Mouse (Mus musculus) hindbrain, embryonic 16.5 days (tissue): Measurements from ENCODE around the gene Celsr2. TPM values are rescaled to one million over a fixed set of nuclear protein-coding genes. Genes with fewer than 3 reads are reported as not detected.

Experiments used
- ATAC-seq: fragments of 200-750 bp; cut with Nextera tagmentation; 2 replicates; pipeline ENCODE4 v1.8.0; 2017; ENCODE audit warnings: moderate TSS enrichment, moderate library complexity
- H3K27ac ChIP-seq: fragments of 300-500 bp; sonication (generic); 2 replicates; pipeline ENCODE4 v1.5.1; 2014; ENCODE audit warnings: low read depth, mild to moderate bottlenecking, control low read depth, low read length, moderate library complexity
- H3K27me3 ChIP-seq: fragments of 300-500 bp; sonication (generic); replicated peaks from 2 replicates; pipeline ENCODE4 v1.6.1; 2014; ENCODE audit warnings: low read length; ENCODE audit not compliant: control insufficient read depth, insufficient read depth
- H3K36me3 ChIP-seq: fragments of 300-500 bp; sonication (generic); 2 replicates; pipeline ENCODE4 v1.6.1; 2014; ENCODE audit warnings: mild to moderate bottlenecking, low read length, moderate library complexity, mixed read lengths; ENCODE audit not compliant: control insufficient read depth, insufficient read depth
- H3K4me1 ChIP-seq: fragments of 300-500 bp; sonication (generic); 2 replicates; pipeline ENCODE4 v1.6.1; 2014; ENCODE audit warnings: low read depth, low read length; ENCODE audit not compliant: control insufficient read depth, insufficient read depth
- H3K4me2 ChIP-seq: fragments of 300-500 bp; sonication (generic); 2 replicates; pipeline ENCODE4 v1.6.1; 2014; ENCODE audit warnings: mild to moderate bottlenecking, low read length, control low read depth, moderate library complexity
- H3K4me3 ChIP-seq: fragments of 300-500 bp; sonication (generic); 2 replicates; pipeline ENCODE4 v1.5.1; 2014; ENCODE audit warnings: mild to moderate bottlenecking, low read length, control low read depth, moderate library complexity
- H3K9ac ChIP-seq: fragments of 300-500 bp; sonication (generic); 2 replicates; pipeline ENCODE4 v1.6.1; 2014; ENCODE audit warnings: low read depth, mild to moderate bottlenecking, control low read depth, low read length, moderate library complexity
- H3K9me3 ChIP-seq: fragments of 300-500 bp; sonication (generic); 2 replicates; pipeline ENCODE4 v1.6.1; 2014; ENCODE audit warnings: mild to moderate bottlenecking, low read length, moderate library complexity; ENCODE audit not compliant: control insufficient read depth
- WGBS: fragments of 180-500 bp; shearing (Covaris S2); extraction: QIAGEN DNeasy Blood & Tissue Kit; methylation state at CpG from one replicate; pipeline ENCODE4 v1.1.7; 2014; 5-methylcytosine and 5-hydroxymethylcytosine counted together
- polyA plus RNA-seq: library from polyadenylated mRNA; unstranded; fragments of >200 nt; fragmentation: Nextera tagmentation; extraction: Ambion mirVana; gene quantifications from 2 replicates; pipeline ENCODE4 v1.2.1, GENCODE M21; 2015

The Celsr2 gene
- polyA plus RNA-seq, 1 experiment from 2014 or later, result 34.7 TPM

GRCm38 (mm10) chr3:108405536-108406305 lies 9.6 kb downstream of the Celsr2 start:
- no peaks in the 10 kb centered on the region for H3K9me3 ChIP-seq
- 16% methylated on average over 14 of the region's 14 CpGs for WGBS
- ATAC-seq, result no peak
- no peaks in the 10 kb centered on the region for H3K27me3 ChIP-seq
- H3K4me1 ChIP-seq, result peaks cover 51% of the 10 kb centered on the region
- peak overlapping the region; percentile 47 for H3K9ac ChIP-seq
- H3K4me3 ChIP-seq, result no peak overlapping the region
- H3K4me2 ChIP-seq, result peak overlapping the region; percentile 36
- H3K27ac ChIP-seq, result peak overlapping the region; percentile 70
- peaks cover 35% of the 10 kb centered on the region for H3K36me3 ChIP-seq

GRCm38 (mm10) chr3:108402528-108402920 lies 12.8 kb downstream of the Celsr2 start:
- H3K4me3 ChIP-seq, result no peak overlapping the region
- no peaks in the 10 kb centered on the region for H3K27me3 ChIP-seq
- WGBS, result 65% methylated on average over 15 of the region's 15 CpGs
- no peak overlapping the region for H3K4me2 ChIP-seq
- H3K36me3 ChIP-seq, result peaks cover 65% of the 10 kb centered on the region
- peak overlapping the region; percentile 78; the same call in 1 of the 2 replicates for H3K27ac ChIP-seq
- H3K9me3 ChIP-seq, result no peaks in the 10 kb centered on the region
- peaks cover 35% of the 10 kb centered on the region for H3K4me1 ChIP-seq
- H3K9ac ChIP-seq, result peak overlapping the region; percentile 27; the same call in 1 of the 2 replicates
- ATAC-seq, result peak; percentile 2; the same call in 1 of the 2 replicates

GRCm38 (mm10) chr3:108401692-108402527 lies 13.4 kb downstream of the Celsr2 start:
- Histone ChIP-seq H3K4me1 (peaks cover 34% of the 10 kb centered on the region), H3K9me3 (no peaks in the 10 kb centered on the region), H3K27me3 (no peaks in the 10 kb centered on the region), H3K36me3 (peaks cover 69% of the 10 kb centered on the region), H3K9ac (peak overlapping the region; percentile 27), H3K4me3 (no peak overlapping the region; the same call in 1 of the 2 replicates), H3K27ac (peak overlapping the region; percentile 78), H3K4me2 (peak overlapping the region; percentile 31)
- peak; percentile 87 for ATAC-seq
- WGBS, result 33% methylated on average over 22 of the region's 22 CpGs

- no peak for ATAC-seq
- Histone ChIP-seq H3K9ac (no peak overlapping the region), H3K36me3 (peaks cover 74% of the 10 kb centered on the region), H3K4me1 (peaks cover 19% of the 10 kb centered on the region), H3K4me2 (no peak overlapping the region), H3K27ac (no peak overlapping the region), H3K9me3 (no peaks in the 10 kb centered on the region), H3K27me3 (no peaks in the 10 kb centered on the region), H3K4me3 (no peak overlapping the region)
- 85% methylated on average over 5 of the region's 5 CpGs for WGBS
These were observed 14.9 kb downstream of the Celsr2 start for GRCm38 (mm10) chr3:108400442-108400841.

DNA sequence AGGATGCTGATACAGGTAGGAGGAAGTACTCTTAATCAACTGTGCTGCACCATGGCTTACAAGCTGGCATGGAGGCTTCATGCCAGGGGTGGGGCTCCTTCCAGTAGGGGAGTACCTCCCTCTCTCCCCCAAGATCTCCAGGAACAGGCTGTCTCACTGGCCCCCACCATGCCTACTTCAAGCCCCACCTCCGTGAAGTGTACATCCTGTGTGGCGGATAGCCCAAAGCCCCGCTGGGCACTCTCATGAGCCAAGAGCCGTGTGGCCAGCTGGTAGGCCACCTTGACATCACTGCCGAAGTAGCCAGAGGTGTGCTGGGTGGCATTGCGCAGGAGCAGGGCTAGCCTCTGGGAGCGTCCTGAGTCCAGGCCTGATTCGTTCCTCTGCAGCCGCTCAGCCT lies 17.1 kb downstream of the Celsr2 start:
- ATAC-seq, result no peak

GRCm38 (mm10) chr3:108392793-108393192 lies 22.6 kb downstream of the Celsr2 start:
- Histone ChIP-seq H3K4me3 (no peak overlapping the region), H3K36me3 (peaks cover 34% of the 10 kb centered on the region), H3K4me2 (no peak overlapping the region), H3K4me1 (peaks cover 2% of the 10 kb centered on the region; the same call in 1 of the 2 replicates), H3K27me3 (no peaks in the 10 kb centered on the region), H3K27ac (no peak overlapping the region), H3K9me3 (no peaks in the 10 kb centered on the region), H3K9ac (no peak overlapping the region)
- WGBS, result 44% methylated on average over 15 of the region's 15 CpGs
- no peak for ATAC-seq

More for the DNA sequence above, 17.1 kb downstream of the Celsr2 start:
- no peaks in the 10 kb centered on the region for H3K27me3 ChIP-seq
- H3K4me2 ChIP-seq, result no peak overlapping the region
- peaks cover 15% of the 10 kb centered on the region for H3K4me1 ChIP-seq
- H3K9ac ChIP-seq, result no peak overlapping the region
- no peaks in the 10 kb centered on the region for H3K9me3 ChIP-seq
- H3K36me3 ChIP-seq, result peaks cover 73% of the 10 kb centered on the region
- H3K27ac ChIP-seq, result no peak overlapping the region
- no peak overlapping the region for H3K4me3 ChIP-seq
- WGBS, result 87% methylated on average over 9 of the region's 9 CpGs

DNA sequence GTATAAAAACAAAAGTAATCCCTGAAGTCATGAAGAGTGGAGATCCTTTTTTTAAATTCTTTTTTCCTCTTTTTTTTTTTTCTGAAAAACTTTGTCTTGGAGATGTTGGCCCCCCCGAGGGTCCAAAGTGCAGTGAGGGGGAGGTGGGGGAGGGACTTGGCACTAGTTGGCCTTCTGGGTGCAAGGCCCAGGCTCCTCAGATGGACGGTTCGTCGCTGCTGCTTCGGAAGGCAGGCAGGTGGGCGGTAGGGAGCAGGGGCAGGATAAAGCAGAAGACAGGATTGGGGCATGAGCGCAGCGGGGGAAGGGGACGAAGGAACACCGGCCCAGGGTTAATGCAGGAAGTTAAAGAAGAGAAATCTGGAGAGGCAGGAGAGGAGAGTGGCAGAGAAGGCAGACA lies 23.1 kb downstream of the Celsr2 start:
- H3K4me1 ChIP-seq, result peaks cover 2% of the 10 kb centered on the region; the same call in 1 of the 2 replicates
- H3K4me3 ChIP-seq, result no peak overlapping the region
- H3K36me3 ChIP-seq, result peaks cover 29% of the 10 kb centered on the region
- no peak overlapping the region for H3K4me2 ChIP-seq
- H3K9me3 ChIP-seq, result no peaks in the 10 kb centered on the region
- no peak overlapping the region for H3K27ac ChIP-seq
- H3K27me3 ChIP-seq, result no peaks in the 10 kb centered on the region
- H3K9ac ChIP-seq, result no peak overlapping the region
- no peak for ATAC-seq
- 24% methylated on average over 10 of the region's 10 CpGs for WGBS

DNA sequence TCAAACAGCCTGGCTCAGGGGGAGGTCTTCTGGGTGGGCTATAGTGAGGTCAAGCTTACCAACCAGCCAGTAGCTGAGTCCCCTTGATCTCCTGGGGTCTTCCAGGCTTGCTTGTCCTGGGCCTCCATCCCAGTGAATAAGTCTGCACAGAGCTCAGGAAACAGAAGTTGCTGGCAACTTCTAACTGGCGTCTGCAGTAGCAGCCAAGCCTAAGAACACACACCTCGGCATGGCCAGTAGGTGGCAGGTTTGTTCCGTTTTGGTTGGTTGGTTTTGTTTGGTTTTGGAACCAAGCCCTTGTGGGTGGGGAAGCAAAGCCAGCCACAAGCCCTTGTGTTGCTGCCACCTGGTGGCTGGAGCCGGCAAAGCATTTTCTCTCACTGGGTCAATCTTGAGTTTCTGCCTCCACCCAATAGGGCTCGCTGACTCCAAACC lies 26.2 kb downstream of the Celsr2 start:
- H3K9ac ChIP-seq, result no peak overlapping the region
- no peaks in the 10 kb centered on the region for H3K9me3 ChIP-seq
- H3K36me3 ChIP-seq, result peaks cover 5% of the 10 kb centered on the region; the same call in 1 of the 2 replicates
- WGBS, result 2% methylated on average over 5 of the region's 5 CpGs
- no peak overlapping the region for H3K4me2 ChIP-seq
- H3K27me3 ChIP-seq, result no peaks in the 10 kb centered on the region
- H3K27ac ChIP-seq, result no peak overlapping the region
- peaks cover 4% of the 10 kb centered on the region; the same call in 1 of the 2 replicates for H3K4me1 ChIP-seq
- no peak overlapping the region for H3K4me3 ChIP-seq
- peak; percentile 83 for ATAC-seq

DNA sequence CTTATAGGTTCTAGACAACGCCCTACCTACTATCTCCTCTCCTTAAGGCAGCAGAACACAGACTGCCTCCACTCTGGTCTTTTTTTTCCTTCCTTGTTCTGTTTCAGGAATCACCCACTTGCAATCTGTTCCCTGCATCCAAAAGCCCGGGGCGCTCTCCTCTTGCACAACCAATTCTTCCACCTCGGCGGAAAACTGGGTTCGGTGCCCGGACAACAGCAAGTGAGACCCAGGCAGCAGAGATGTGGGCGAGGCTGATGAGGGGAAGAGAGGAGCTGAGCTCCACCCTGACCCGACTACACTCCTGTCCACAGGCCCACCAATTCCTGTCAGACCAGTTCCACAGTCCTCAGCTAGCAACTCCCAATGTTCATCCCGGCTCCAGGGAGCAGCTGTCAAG lies 29.2 kb downstream of the Celsr2 start:
- no peak for ATAC-seq
- Histone ChIP-seq H3K4me1 (peaks cover 10% of the 10 kb centered on the region; the same call in 1 of the 2 replicates), H3K36me3 (no peaks in the 10 kb centered on the region), H3K9ac (no peak overlapping the region), H3K27me3 (no peaks in the 10 kb centered on the region), H3K4me3 (no peak overlapping the region), H3K27ac (no peak overlapping the region), H3K9me3 (no peaks in the 10 kb centered on the region), H3K4me2 (no peak overlapping the region)
- WGBS, result 90% methylated on average over 10 of the region's 10 CpGs
